Mouse (Mus musculus) CD4-positive naive resting alpha-beta T cell, adult 76 days (primary cell): Measurements from ENCODE around the gene Cdc5l. TPM values are rescaled to one million over a fixed set of nuclear protein-coding genes. Genes with fewer than 3 reads are reported as not detected.

ENCODE experiments used
- total RNA-seq: library from RNA; stranded (reverse); gene quantifications from one replicate; pipeline ENCODE4 v1.2.4, GENCODE M21; 2023

The Cdc5l gene
- total RNA-seq: 78.5 TPM

GRCm38 (mm10) chr17:45433419-45434261 is at the start of gene Cdc5l:
TSS of gene Cdc5l (minus strand) at chr17:45433737.

GRCm38 (mm10) chr17:45474669-45475465 is 41.3 kb upstream of the Cdc5l start, which contains the start of gene Spats1:
TSS of gene Spats1 (minus strand) at chr17:45475415.

Other genes starting within 250 kb of the Cdc5l start
- gene Spats1, start 41.7 kb upstream of the Cdc5l start, total RNA-seq: not detected
- gene Aars2, start 73.1 kb upstream of the Cdc5l start, total RNA-seq: 20.7 TPM
- gene Tcte1, start 89.7 kb upstream of the Cdc5l start, total RNA-seq: not detected
- not detected for gene Tmem151b, start 115.9 kb upstream of the Cdc5l start, total RNA-seq
- 47.6 TPM for gene Nfkbie, start 122.0 kb upstream of the Cdc5l start, total RNA-seq
- 22.9 TPM for gene Slc35b2, start 130.1 kb upstream of the Cdc5l start, total RNA-seq
- 1,228 TPM for gene Hsp90ab1, start 139.5 kb upstream of the Cdc5l start, total RNA-seq
- gene Slc29a1, start 165.9 kb upstream of the Cdc5l start, total RNA-seq: 36.1 TPM
- not detected for gene Mymx, start 168.4 kb upstream of the Cdc5l start, total RNA-seq
- gene Capn11, start 225.6 kb upstream of the Cdc5l start, total RNA-seq: 2.8 TPM